Mouse (Mus musculus): ENCODE data around the gene Rbms1. TPM values are rescaled to one million over a fixed set of nuclear protein-coding genes. Genes with fewer than 3 reads are reported as not detected.

Rbms1 gene
- polyA plus RNA-seq, 1 experiment: 23.8 TPM

GRCm38 (mm10) chr2:60803377-60803776, 159.6 kb downstream of the Rbms1 start:
- no peak overlapping the region for H3K4me3 ChIP-seq (replicated peaks; ENCODE audit: control insufficient read depth, low read depth, low read length)
- peaks cover 4% of the 10 kb centered on the region; the same call in 1 of the 2 replicates for H3K4me1 ChIP-seq (ENCODE audit: control insufficient read depth, insufficient read depth, low read length)
- TF ChIP-seq CTCF (IDR thresholded peaks at IDR 0.05; ENCODE audit: control insufficient read depth, insufficient read depth, low read length) (no peak), POLR2A (IDR thresholded peaks at IDR 0.05; ENCODE audit: borderline replicate concordance, control insufficient read depth, low read depth, low read length) (no peak)
- WGBS: 50% methylated on average over 6 of the region's 6 CpGs
- no peak overlapping the region for H3K27ac ChIP-seq (ENCODE audit: control insufficient read depth, insufficient read depth, low read depth, low read length, poor library complexity)

GRCm38 (mm10) chr2:60802828-60803227, 160.2 kb downstream of the Rbms1 start:
- TF ChIP-seq POLR2A (IDR thresholded peaks at IDR 0.05; ENCODE audit: borderline replicate concordance, control insufficient read depth, low read depth, low read length): no peak
- no peak for TF ChIP-seq CTCF (IDR thresholded peaks at IDR 0.05; ENCODE audit: control insufficient read depth, insufficient read depth, low read length)
- Histone ChIP-seq H3K27ac (ENCODE audit: control insufficient read depth, insufficient read depth, low read depth, low read length, poor library complexity) (no peak overlapping the region), H3K4me1 (ENCODE audit: control insufficient read depth, insufficient read depth, low read length) (peaks cover 4% of the 10 kb centered on the region; the same call in 1 of the 2 replicates), H3K4me3 (replicated peaks; ENCODE audit: control insufficient read depth, low read depth, low read length) (no peak overlapping the region)
- 65% methylated on average over 8 of the region's 8 CpGs for WGBS

- WGBS: 56% methylated on average over 4 of the region's 4 CpGs
- H3K4me3 ChIP-seq (replicated peaks; ENCODE audit: control insufficient read depth, low read depth, low read length): no peak overlapping the region
- TF ChIP-seq POLR2A (IDR thresholded peaks at IDR 0.05; ENCODE audit: borderline replicate concordance, control insufficient read depth, low read depth, low read length): no peak
- TF ChIP-seq CTCF (IDR thresholded peaks at IDR 0.05; ENCODE audit: control insufficient read depth, insufficient read depth, low read length): no peak
- no peak overlapping the region for H3K27ac ChIP-seq (ENCODE audit: control insufficient read depth, insufficient read depth, low read depth, low read length, poor library complexity)
- peaks cover 4% of the 10 kb centered on the region; the same call in 1 of the 2 replicates for H3K4me1 ChIP-seq (ENCODE audit: control insufficient read depth, insufficient read depth, low read length)
Measured at GRCm38 (mm10) chr2:60802191-60802590, 160.8 kb downstream of the Rbms1 start.

GRCm38 (mm10) chr2:60801571-60802155, 161.3 kb downstream of the Rbms1 start:
- Histone ChIP-seq H3K27ac (ENCODE audit: control insufficient read depth, insufficient read depth, low read depth, low read length, poor library complexity) (no peak overlapping the region), H3K4me1 (ENCODE audit: control insufficient read depth, insufficient read depth, low read length) (peaks cover 4% of the 10 kb centered on the region; the same call in 1 of the 2 replicates), H3K4me3 (replicated peaks; ENCODE audit: control insufficient read depth, low read depth, low read length) (no peak overlapping the region)
- TF ChIP-seq POLR2A (IDR thresholded peaks at IDR 0.05; ENCODE audit: borderline replicate concordance, control insufficient read depth, low read depth, low read length) (no peak), CTCF (IDR thresholded peaks at IDR 0.05; ENCODE audit: control insufficient read depth, insufficient read depth, low read length) (no peak)
- 83% methylated on average over 12 of the region's 12 CpGs for WGBS

- 71% methylated on average over 15 of the region's 15 CpGs for WGBS
- H3K4me3 ChIP-seq (replicated peaks; ENCODE audit: control insufficient read depth, low read depth, low read length): no peak overlapping the region
- H3K27ac ChIP-seq (ENCODE audit: control insufficient read depth, insufficient read depth, low read depth, low read length, poor library complexity): no peak overlapping the region
- H3K4me1 ChIP-seq (ENCODE audit: control insufficient read depth, insufficient read depth, low read length): peaks cover 4% of the 10 kb centered on the region; the same call in 1 of the 2 replicates
- no peak for TF ChIP-seq POLR2A (IDR thresholded peaks at IDR 0.05; ENCODE audit: borderline replicate concordance, control insufficient read depth, low read depth, low read length)
- no peak for TF ChIP-seq CTCF (IDR thresholded peaks at IDR 0.05; ENCODE audit: control insufficient read depth, insufficient read depth, low read length)
Measured at GRCm38 (mm10) chr2:60800921-60801558, 162.0 kb downstream of the Rbms1 start.

- no peak overlapping the region for H3K4me3 ChIP-seq (replicated peaks; ENCODE audit: control insufficient read depth, low read depth, low read length)
- no peak overlapping the region for H3K27ac ChIP-seq (ENCODE audit: control insufficient read depth, insufficient read depth, low read depth, low read length, poor library complexity)
- 90% methylated on average over 7 of the region's 7 CpGs for WGBS
- TF ChIP-seq POLR2A (IDR thresholded peaks at IDR 0.05; ENCODE audit: borderline replicate concordance, control insufficient read depth, low read depth, low read length): no peak
- TF ChIP-seq CTCF (IDR thresholded peaks at IDR 0.05; ENCODE audit: control insufficient read depth, insufficient read depth, low read length): no peak
- H3K4me1 ChIP-seq (ENCODE audit: control insufficient read depth, insufficient read depth, low read length): peaks cover 4% of the 10 kb centered on the region; the same call in 1 of the 2 replicates
Measured at GRCm38 (mm10) chr2:60799816-60800215, 163.2 kb downstream of the Rbms1 start.

- Histone ChIP-seq H3K4me3 (replicated peaks; ENCODE audit: control insufficient read depth, low read depth, low read length) (no peak overlapping the region), H3K4me1 (ENCODE audit: control insufficient read depth, insufficient read depth, low read length) (peaks cover 3% of the 10 kb centered on the region; the same call in 1 of the 2 replicates), H3K27ac (ENCODE audit: control insufficient read depth, insufficient read depth, low read depth, low read length, poor library complexity) (no peak overlapping the region)
- TF ChIP-seq CTCF (IDR thresholded peaks at IDR 0.05; ENCODE audit: control insufficient read depth, insufficient read depth, low read length) (no peak), POLR2A (IDR thresholded peaks at IDR 0.05; ENCODE audit: borderline replicate concordance, control insufficient read depth, low read depth, low read length) (no peak)
- WGBS: 82% methylated on average over 17 of the region's 17 CpGs
Measured at GRCm38 (mm10) chr2:60798767-60799529, 164.0 kb downstream of the Rbms1 start.

Data from bone marrow, adult 2 months (tissue).